Mouse (Mus musculus) midbrain, embryonic 16.5 days (tissue): Measurements from ENCODE around the gene Retreg3. TPM values are rescaled to one million over a fixed set of nuclear protein-coding genes. Genes with fewer than 3 reads are reported as not detected.

Experiments
- ATAC-seq: fragments of 200-750 bp; cut with Nextera tagmentation; 2 replicates; pipeline ENCODE4 v1.8.0; 2017; ENCODE audit warnings: moderate TSS enrichment
- H3K27ac ChIP-seq: fragments of 300-500 bp; sonication (generic); 2 replicates; pipeline ENCODE4 v1.5.1; 2014; ENCODE audit warnings: mild to moderate bottlenecking, low read length, mixed read lengths
- H3K27me3 ChIP-seq: fragments of 300-500 bp; sonication (generic); 2 replicates; pipeline ENCODE4 v1.6.1; 2014; ENCODE audit warnings: low read depth, low read length, mixed read lengths; ENCODE audit not compliant: control insufficient read depth, insufficient read depth
- H3K36me3 ChIP-seq: fragments of 300-500 bp; sonication (generic); 2 replicates; pipeline ENCODE4 v1.6.1; 2014; ENCODE audit warnings: mild to moderate bottlenecking, low read length, moderate library complexity, mixed read lengths; ENCODE audit not compliant: control insufficient read depth, insufficient read depth
- H3K4me1 ChIP-seq: fragments of 300-500 bp; sonication (generic); 2 replicates; pipeline ENCODE4 v1.6.1; 2014; ENCODE audit warnings: mild to moderate bottlenecking, low read length, mixed read lengths; ENCODE audit not compliant: control insufficient read depth, insufficient read depth
- H3K4me2 ChIP-seq: fragments of 300-500 bp; sonication (generic); 2 replicates; pipeline ENCODE4 v1.6.1; 2014; ENCODE audit warnings: mild to moderate bottlenecking, low read length, mixed read lengths
- H3K4me3 ChIP-seq: fragments of 300-500 bp; sonication (generic); 2 replicates; pipeline ENCODE4 v1.5.1; 2014; ENCODE audit warnings: low read depth, mild to moderate bottlenecking, low read length, moderate library complexity, mixed read lengths
- H3K9ac ChIP-seq: fragments of 300-500 bp; sonication (generic); 2 replicates; pipeline ENCODE4 v1.6.1; 2014; ENCODE audit warnings: low read depth, low read length, mixed read lengths
- H3K9me3 ChIP-seq: fragments of 300-500 bp; sonication (generic); replicated peaks from 2 replicates; pipeline ENCODE4 v1.6.1; 2014; ENCODE audit warnings: mild to moderate bottlenecking, low read length, mixed read lengths; ENCODE audit not compliant: control insufficient read depth, poor library complexity, severe bottlenecking
- WGBS: fragments of 180-500 bp; shearing (Covaris S2); extraction: QIAGEN DNeasy Blood & Tissue Kit; methylation state at CpG from one replicate; pipeline ENCODE4 v1.1.7; 2014; 5-methylcytosine and 5-hydroxymethylcytosine counted together
- polyA plus RNA-seq: library from polyadenylated mRNA; unstranded; fragments of >200 nt; fragmentation: Nextera tagmentation; extraction: Ambion mirVana; gene quantifications from 2 replicates; pipeline ENCODE4 v1.2.1, GENCODE M21; 2015

Gene Retreg3
- polyA plus RNA-seq, 1 experiment from 2014 or later: 25.4 TPM

- Histone ChIP-seq H3K4me1 (peaks cover 13% of the 10 kb centered on the region), H3K9ac (peak within 1 kb of the TSS; percentile 92), H3K36me3 (no peaks in the 10 kb centered on the region), H3K4me2 (peak within 1 kb of the TSS; percentile 94), H3K4me3 (peak within 1 kb of the TSS; percentile 78), H3K27me3 (no peaks in the 10 kb centered on the region), H3K27ac (peak within 1 kb of the TSS; percentile 82), H3K9me3 (no peaks in the 10 kb centered on the region)
- WGBS: 3% methylated on average over 35 of the region's 35 CpGs
- ATAC-seq: peak; percentile 88
Measured at GRCm38 (mm10) chr11:101069391-101070188, 50.1 kb downstream of the Retreg3 start, which contains the start of gene Naglu. Naglu (plus strand) TSS chr11:101070012.

- H3K4me3 ChIP-seq: peak overlapping the region; percentile 27
- H3K9ac ChIP-seq: peak overlapping the region; percentile 27; the same call in 1 of the 2 replicates
- H3K4me1 ChIP-seq: peaks cover 13% of the 10 kb centered on the region
- no peaks in the 10 kb centered on the region for H3K9me3 ChIP-seq
- no peaks in the 10 kb centered on the region for H3K27me3 ChIP-seq
- H3K4me2 ChIP-seq: peak overlapping the region; percentile 56
- WGBS: 21% methylated on average over 18 of the region's 18 CpGs
- peak overlapping the region; percentile 35; the same call in 1 of the 2 replicates for H3K27ac ChIP-seq
- ATAC-seq: no peak
- peaks cover 11% of the 10 kb centered on the region for H3K36me3 ChIP-seq
Measured at GRCm38 (mm10) chr11:101066549-101067412, 52.9 kb downstream of the Retreg3 start.

GRCm38 (mm10) chr11:101065002-101065401, 54.7 kb downstream of the Retreg3 start:
- Histone ChIP-seq H3K4me3 (no peak overlapping the region), H3K27me3 (no peaks in the 10 kb centered on the region), H3K9ac (no peak overlapping the region), H3K27ac (no peak overlapping the region), H3K4me2 (no peak overlapping the region), H3K4me1 (peaks cover 5% of the 10 kb centered on the region; the same call in 1 of the 2 replicates), H3K9me3 (no peaks in the 10 kb centered on the region), H3K36me3 (peaks cover 21% of the 10 kb centered on the region)
- ATAC-seq: no peak
- WGBS: 92% methylated on average over 9 of the region's 9 CpGs

GRCm38 (mm10) chr11:101064462-101064861, 55.2 kb downstream of the Retreg3 start:
- Histone ChIP-seq H3K9ac (no peak overlapping the region), H3K36me3 (peaks cover 24% of the 10 kb centered on the region), H3K27me3 (no peaks in the 10 kb centered on the region), H3K4me3 (no peak overlapping the region), H3K4me1 (peaks cover 5% of the 10 kb centered on the region; the same call in 1 of the 2 replicates), H3K27ac (peak overlapping the region; percentile 70; the same call in 1 of the 2 replicates), H3K4me2 (no peak overlapping the region), H3K9me3 (no peaks in the 10 kb centered on the region)
- ATAC-seq: no peak
- 88% methylated on average over 4 of the region's 4 CpGs for WGBS

GRCm38 (mm10) chr11:101063676-101064327, 55.9 kb downstream of the Retreg3 start:
- ATAC-seq: no peak
- WGBS: 67% methylated on average over 12 of the region's 12 CpGs
- 0 out of 2 replicates have a peak, but pooled peaks cover 2% of the 10 kb centered on the region for H3K4me1 ChIP-seq

GRCm38 (mm10) chr11:101062971-101063675, 56.6 kb downstream of the Retreg3 start:
- no peak for ATAC-seq
- peaks cover 33% of the 10 kb centered on the region for H3K36me3 ChIP-seq

More at GRCm38 (mm10) chr11:101063676-101064327, 55.9 kb downstream of the Retreg3 start:
- peaks cover 28% of the 10 kb centered on the region for H3K36me3 ChIP-seq
- no peak overlapping the region for H3K9ac ChIP-seq
- H3K4me2 ChIP-seq: no peak overlapping the region
- peak overlapping the region; percentile 70 for H3K27ac ChIP-seq
- no peaks in the 10 kb centered on the region for H3K9me3 ChIP-seq
- H3K27me3 ChIP-seq: no peaks in the 10 kb centered on the region
- H3K4me3 ChIP-seq: no peak overlapping the region

GRCm38 (mm10) chr11:101062165-101062884, 57.4 kb downstream of the Retreg3 start:
- Histone ChIP-seq H3K4me2 (no peak overlapping the region), H3K27ac (no peak overlapping the region), H3K36me3 (peaks cover 33% of the 10 kb centered on the region), H3K9ac (no peak overlapping the region), H3K9me3 (no peaks in the 10 kb centered on the region), H3K4me1 (0 out of 2 replicates have a peak, but pooled peaks cover 2% of the 10 kb centered on the region), H3K27me3 (no peaks in the 10 kb centered on the region), H3K4me3 (no peak overlapping the region)
- no peak for ATAC-seq
- 76% methylated on average over 12 of the region's 12 CpGs for WGBS

More at GRCm38 (mm10) chr11:101062971-101063675, 56.6 kb downstream of the Retreg3 start:
- Histone ChIP-seq H3K9me3 (no peaks in the 10 kb centered on the region), H3K4me3 (no peak overlapping the region), H3K4me1 (0 out of 2 replicates have a peak, but pooled peaks cover 2% of the 10 kb centered on the region), H3K27me3 (no peaks in the 10 kb centered on the region), H3K4me2 (no peak overlapping the region), H3K27ac (peak overlapping the region; percentile 70; the same call in 1 of the 2 replicates), H3K9ac (no peak overlapping the region)
- WGBS: 91% methylated on average over 14 of the region's 14 CpGs
